Mouse (Mus musculus) MEL (cell line): Measurements from ENCODE around the gene Osbpl11. TPM values are rescaled to one million over a fixed set of nuclear protein-coding genes. Genes with fewer than 3 reads are reported as not detected.

Source experiments
- DNase-seq: peaks from one replicate; pipeline ENCODE4 v3.0.0; 2011; ENCODE audit warnings: low read depth, low spot score
- H3K27ac ChIP-seq: 2 replicates; pipeline ENCODE4 v1.5.1; 2012; ENCODE audit warnings: low read depth, mild to moderate bottlenecking, control low read depth, low read length, moderate library complexity; ENCODE audit not compliant: control insufficient read depth
- H3K27me3 ChIP-seq, 2 experiments: fragments of 150-350 bp in 1 of 2; sonication (generic) in 1 of 2; 2 replicates each; pipeline ENCODE4 v1.6.1; 2012; ENCODE audit warnings: low read length in 2 of 2, mild to moderate bottlenecking in 2 of 2, improper control_type of control experiment in 1 of 2, moderate library complexity in 1 of 2; ENCODE audit not compliant: insufficient read depth in 2 of 2, control insufficient read depth in 1 of 2
- H3K36me3 ChIP-seq, 2 experiments: 2 replicates each; pipeline ENCODE4 v1.6.1; 2012 to 2014; ENCODE audit warnings: low read length in 2 of 2, improper control_type of control experiment in 1 of 2, inconsistent platforms in 1 of 2, mild to moderate bottlenecking in 1 of 2; ENCODE audit not compliant: insufficient read depth in 2 of 2, control insufficient read depth in 1 of 2
- H3K4me1 ChIP-seq, 2 experiments: fragments of 150-350 bp in 1 of 2; sonication (generic) in 1 of 2; 2 replicates each; pipeline ENCODE4 v1.6.1; 2012; ENCODE audit warnings: low read length in 2 of 2, improper control_type of control experiment in 1 of 2, mild to moderate bottlenecking in 1 of 2; ENCODE audit not compliant: insufficient read depth in 2 of 2, control insufficient read depth in 1 of 2
- H3K4me3 ChIP-seq, 2 experiments: fragments of 150-350 bp in 1 of 2; sonication (generic) in 1 of 2; 2 replicates each; pipeline ENCODE4 v1.5.1; 2012; ENCODE audit warnings: low read depth in 2 of 2, low read length in 2 of 2, mild to moderate bottlenecking in 2 of 2, moderate library complexity in 2 of 2, control low read depth in 1 of 2, improper control_type of control experiment in 1 of 2; ENCODE audit not compliant: control insufficient read depth in 1 of 2, insufficient read depth in 1 of 2
- H3K79me2 ChIP-seq: 2 replicates; pipeline ENCODE4 v1.6.1; 2012; ENCODE audit warnings: mild to moderate bottlenecking, low read length, moderate library complexity; ENCODE audit not compliant: control insufficient read depth, poor library complexity, insufficient read depth
- H3K9ac ChIP-seq: 2 replicates; pipeline ENCODE4 v1.6.1; 2012; ENCODE audit warnings: low read depth, mild to moderate bottlenecking, control low read depth, low read length, moderate library complexity; ENCODE audit not compliant: control insufficient read depth, poor library complexity, severe bottlenecking
- H3K9me3 ChIP-seq: fragments of 150-350 bp; sonication (generic); replicated peaks from 2 replicates; pipeline ENCODE4 v1.6.1; 2012; ENCODE audit warnings: mild to moderate bottlenecking, low read length, improper control_type of control experiment, moderate library complexity; ENCODE audit not compliant: insufficient read depth
- CHD1 ChIP-seq: IDR thresholded peaks from 2 replicates; pipeline ENCODE4 v1.6.1; 2012; ENCODE audit warnings: low read depth, mild to moderate bottlenecking, inconsistent platforms, low read length, improper control_type of control experiment
- CTCF ChIP-seq, 3 experiments: IDR thresholded peaks in 2 of 3; conservative IDR thresholded peaks in 1 of 3; 2 replicates each; pipeline ENCODE4 v1.5.1; 2011 to 2012; ENCODE audit warnings: low read length in 3 of 3, low read depth in 2 of 3, mild to moderate bottlenecking in 2 of 3, improper control_type of control experiment in 1 of 3, inconsistent platforms in 1 of 3, mixed read lengths in 1 of 3, moderate library complexity in 1 of 3; ENCODE audit not compliant: control insufficient read depth in 1 of 3, insufficient read depth in 1 of 3, poor library complexity in 1 of 3, severe bottlenecking in 1 of 3
- ELF1 ChIP-seq: IDR thresholded peaks from 2 replicates; pipeline ENCODE4 v1.6.1; 2014; ENCODE audit warnings: low read depth, mild to moderate bottlenecking, inconsistent platforms, low read length, improper control_type of control experiment, moderate library complexity
- ETS1 ChIP-seq: IDR thresholded peaks from 2 replicates; pipeline ENCODE4 v1.6.1; 2012; ENCODE audit warnings: low read depth, mild to moderate bottlenecking, inconsistent platforms, low read length, improper control_type of control experiment, moderate library complexity
- GABPA ChIP-seq: IDR thresholded peaks from 2 replicates; pipeline ENCODE4 v1.6.1; 2012; ENCODE audit warnings: low read depth, mild to moderate bottlenecking, inconsistent platforms, low read length, improper control_type of control experiment, moderate library complexity
- GATA1 ChIP-seq: IDR thresholded peaks from 2 replicates; pipeline ENCODE4 v1.6.1; 2011; ENCODE audit warnings: low read depth, low read length, improper control_type of control experiment
- HCFC1 ChIP-seq: IDR thresholded peaks from 2 replicates; pipeline ENCODE4 v1.6.1; 2012; ENCODE audit warnings: low read depth, mild to moderate bottlenecking, inconsistent platforms, low read length, improper control_type of control experiment, moderate library complexity
- MAX ChIP-seq: IDR thresholded peaks from 2 replicates; pipeline ENCODE4 v1.6.1; 2011; ENCODE audit warnings: low read length, improper control_type of control experiment
- MAZ ChIP-seq: IDR thresholded peaks from 2 replicates; pipeline ENCODE4 v1.6.1; 2012; ENCODE audit warnings: low read depth, mild to moderate bottlenecking, inconsistent platforms, low read length, improper control_type of control experiment
- MXI1 ChIP-seq: IDR thresholded peaks from 2 replicates; pipeline ENCODE4 v1.6.1; 2011; ENCODE audit warnings: mild to moderate bottlenecking, low read depth, low read length, improper control_type of control experiment
- MYC ChIP-seq: IDR thresholded peaks from 2 replicates; pipeline ENCODE4 v1.6.1; 2011; ENCODE audit warnings: low read depth, mild to moderate bottlenecking, low read length, improper control_type of control experiment, moderate library complexity
- NELFE ChIP-seq: IDR thresholded peaks from 2 replicates; pipeline ENCODE4 v1.6.1; 2011; ENCODE audit warnings: low read depth, low read length, improper control_type of control experiment
- SIN3A ChIP-seq: IDR thresholded peaks from 2 replicates; pipeline ENCODE4 v1.6.1; 2012; ENCODE audit warnings: low read length, improper control_type of control experiment, inconsistent platforms
- TAL1 ChIP-seq: IDR thresholded peaks from 2 replicates; pipeline ENCODE4 v1.6.1; 2012; ENCODE audit warnings: mild to moderate bottlenecking, inconsistent platforms, low read length, moderate library complexity, mixed read lengths
- USF1 ChIP-seq: IDR thresholded peaks from 2 replicates; pipeline ENCODE4 v1.6.1; 2014; ENCODE audit warnings: low read depth, mild to moderate bottlenecking, inconsistent platforms, low read length, improper control_type of control experiment, moderate library complexity
- ZNF384 ChIP-seq: IDR thresholded peaks from 2 replicates; pipeline ENCODE4 v1.6.1; 2012; ENCODE audit warnings: low read depth, mild to moderate bottlenecking, inconsistent platforms, low read length, improper control_type of control experiment
- polyA plus RNA-seq, 2 experiments: library from polyadenylated mRNA; stranded (reverse) in 1 of 2; unstranded in 1 of 2; fragments of >175 nt in 1 of 2; fragments of >200 nt in 1 of 2; gene quantifications; 2 replicates each; pipeline versions ENCODE4 v1.2.1 to v1.2.4; 2012; ENCODE audit warnings: low replicate concordance in 2 of 2, low read depth in 1 of 2; ENCODE audit not compliant: insufficient read length in 2 of 2, insufficient read depth in 1 of 2, missing spikeins in 1 of 2
- total RNA-seq: library from RNA; depleted of rRNA; stranded (reverse); fragments of 300-350 nt; gene quantifications from 2 replicates; pipeline ENCODE4 v1.2.3, GENCODE M21; 2012

The Osbpl11 gene
- total and polyA plus RNA-seq, 3 experiments = 6.9 to 10.3 TPM; not detected in 1

DNA sequence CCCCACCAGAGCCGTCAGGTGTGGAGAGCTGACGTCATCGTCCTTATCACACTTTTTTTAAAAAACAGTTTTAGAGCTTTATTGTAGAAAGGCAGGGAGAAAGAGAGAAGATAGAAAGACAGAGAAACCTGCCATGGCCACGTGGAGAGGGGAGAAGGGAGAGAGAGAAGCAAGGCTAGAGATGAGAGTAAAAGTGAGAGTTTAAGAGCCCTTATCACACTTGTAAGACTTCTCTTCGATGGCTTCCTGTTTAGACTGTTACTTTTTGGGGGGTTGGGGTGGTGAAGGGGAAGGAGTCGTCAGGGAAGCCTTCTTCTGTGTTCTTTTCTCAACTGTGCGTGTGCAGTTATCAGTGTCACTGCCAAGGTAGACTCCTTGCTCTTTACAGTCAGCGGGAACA is 15.7 kb downstream of the Osbpl11 start:
- H3K9ac ChIP-seq = peak overlapping the region; percentile 26
- peak; percentile 76 for DNase-seq
- no peaks in the 10 kb centered on the region for H3K9me3 ChIP-seq
- H3K36me3 ChIP-seq = peaks cover 0 to 11% of the 10 kb centered on the region in 2 experiments; a peak in 2 of 4 replicates
- H3K27ac ChIP-seq = peak overlapping the region; percentile 38
- H3K4me3 ChIP-seq = peak overlapping the region; percentile 5 to 34; a peak in 2 of 4 replicates
- TF ChIP-seq MYC (peak; percentile 85), SIN3A (peak; percentile 59), ETS1 (0 out of 2 replicates have a peak, but pooled peaks have one; percentile 34), USF1 (peak; percentile 57; the same call in 1 of the 2 replicates), GATA1 (peak; percentile 47; the same call in 1 of the 2 replicates), MXI1 (peak; percentile 71), GABPA (no peak), ZNF384 (peak; percentile 61), TAL1 (no peak), CHD1 (no peak), MAX (peak; percentile 35; the same call in 1 of the 2 replicates), ELF1 (no peak)
- H3K79me2 ChIP-seq = no peaks in the 10 kb centered on the region
- peaks cover 6 to 11% of the 10 kb centered on the region in 2 experiments; a peak in 3 of 4 replicates for H3K4me1 ChIP-seq
- no peaks in the 10 kb centered on the region for H3K27me3 ChIP-seq

DNA sequence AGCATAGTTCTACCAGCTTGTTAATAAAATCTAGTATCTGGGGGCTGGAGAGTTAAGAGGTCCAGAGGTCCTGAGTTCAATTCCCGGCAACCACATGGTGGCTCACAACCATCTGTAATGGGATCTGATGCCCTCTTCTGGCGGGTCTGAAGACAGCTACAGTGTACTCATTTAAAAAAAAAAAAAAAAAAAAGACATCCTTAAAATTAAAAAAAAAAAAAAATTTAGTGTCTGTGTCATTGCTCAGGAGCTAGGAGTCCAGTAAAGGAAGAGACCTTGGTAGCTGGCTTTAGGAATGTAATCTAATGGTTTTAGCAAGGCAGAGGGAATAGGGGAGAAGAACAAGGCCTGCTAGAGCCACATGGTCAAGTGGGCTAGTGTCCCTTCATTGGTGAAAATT is 25.9 kb downstream of the Osbpl11 start:
- peaks cover 0 to 2% of the 10 kb centered on the region in 2 experiments; a peak in 1 of 4 replicates for H3K36me3 ChIP-seq
- H3K27ac ChIP-seq = no peak overlapping the region
- no peak overlapping the region for H3K4me3 ChIP-seq
- TF ChIP-seq HCFC1 = no peak
- TF ChIP-seq MXI1 = no peak
- TF ChIP-seq NELFE = no peak
- peak; percentile 86 for TF ChIP-seq ZNF384
- no peak for TF ChIP-seq MAX
- TF ChIP-seq MAZ = no peak
- no peak for TF ChIP-seq USF1
- peak in 2 of 3 experiments; percentile 11 to 25; a peak in 2 of 6 replicates for TF ChIP-seq CTCF (IDR thresholded peaks at IDR 0.05 in 2 of 3, conservative IDR thresholded peaks at IDR 0.05 in 1 of 3; ENCODE audit: control insufficient read depth in 1 of 3, insufficient read depth in 1 of 3, low read depth in 2 of 3, low read length in 3 of 3, poor library complexity in 1 of 3, severe bottlenecking in 1 of 3)
- DNase-seq = no peak
- H3K79me2 ChIP-seq = no peaks in the 10 kb centered on the region
- H3K4me1 ChIP-seq = no peaks in the 10 kb centered on the region
- H3K9me3 ChIP-seq = no peaks in the 10 kb centered on the region
- no peaks in the 10 kb centered on the region for H3K27me3 ChIP-seq
- H3K9ac ChIP-seq = no peak overlapping the region
